Mouse (Mus musculus) layer of hippocampus, adult 9-11 months (tissue): ENCODE results near the gene Ccdc187.

ENCODE experiments used
- DNase-seq: peaks from one replicate; pipeline ENCODE4 v3.0.0; 2022

Ccdc187 gene

DNA sequence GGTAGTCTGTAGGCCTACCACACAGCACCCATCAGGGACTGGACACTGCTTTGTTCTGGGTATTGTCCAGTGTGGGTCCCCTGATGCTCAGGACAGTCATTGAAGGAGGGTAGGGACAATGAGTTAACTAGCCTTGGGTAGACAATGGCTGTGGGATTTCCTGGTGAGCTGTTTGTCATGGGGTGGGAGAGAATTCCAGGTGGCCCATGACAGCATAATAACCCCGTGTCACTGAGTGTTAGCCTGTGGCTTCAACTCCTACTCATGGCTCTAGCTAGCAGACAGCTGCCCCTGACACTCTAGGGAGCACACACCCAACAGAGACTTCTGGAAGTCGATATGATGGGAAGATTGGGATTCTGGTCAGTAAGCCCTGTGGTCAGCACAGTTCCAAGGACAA, at the start of gene Ccdc187:
Gene Ccdc187 (minus strand): TSS at position 101 of the 400 bp plus-strand sequence.
- no peak for DNase-seq

DNA sequence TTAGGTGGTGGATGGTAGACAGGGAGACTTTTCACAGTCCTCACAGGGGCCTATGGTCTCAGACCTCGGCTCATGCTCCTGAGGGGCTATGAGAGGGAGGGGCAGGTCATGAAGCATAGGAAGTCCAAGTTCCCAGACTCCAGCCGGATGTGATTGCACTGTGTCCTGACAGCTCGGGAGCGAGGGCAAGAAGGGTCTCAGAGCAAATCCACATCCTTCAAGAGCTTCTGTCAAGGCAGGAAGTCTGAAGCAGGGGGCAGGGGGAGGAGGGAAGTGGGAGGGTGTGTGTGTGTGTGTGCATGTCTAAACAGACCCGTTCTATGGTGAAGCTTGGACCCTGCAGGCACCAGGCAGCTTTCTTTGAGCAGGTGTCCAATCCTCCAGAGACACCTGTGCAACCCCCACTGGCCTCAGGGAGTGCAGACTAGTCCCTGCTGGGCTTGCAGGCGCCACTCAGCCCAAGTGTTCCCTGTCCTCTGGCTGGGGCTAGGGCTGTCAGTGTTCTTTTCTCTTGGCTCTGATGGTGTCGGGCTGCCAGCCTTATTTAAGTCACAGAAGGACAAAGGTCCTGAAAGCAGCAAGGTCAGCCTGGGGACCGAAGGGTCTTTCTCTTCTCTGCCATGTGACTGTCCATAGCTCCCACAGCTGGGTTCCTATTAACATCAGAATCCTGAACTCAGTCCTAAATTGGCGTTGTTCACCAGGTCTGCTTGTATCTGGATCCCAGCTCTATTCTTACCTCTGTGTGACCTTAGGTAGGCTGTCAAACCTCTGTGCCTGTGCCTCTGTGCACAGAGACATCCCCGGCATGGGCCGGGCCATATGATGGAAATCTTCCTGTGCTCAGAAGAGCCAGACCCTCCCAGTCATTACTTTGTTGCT, 48.5 kb upstream of the Ccdc187 start:
- no peak for DNase-seq

- peak; percentile 82 for DNase-seq
Observed at GRCm38 (mm10) chr2:26342044-26342443, 47.7 kb upstream of the Ccdc187 start.

DNA sequence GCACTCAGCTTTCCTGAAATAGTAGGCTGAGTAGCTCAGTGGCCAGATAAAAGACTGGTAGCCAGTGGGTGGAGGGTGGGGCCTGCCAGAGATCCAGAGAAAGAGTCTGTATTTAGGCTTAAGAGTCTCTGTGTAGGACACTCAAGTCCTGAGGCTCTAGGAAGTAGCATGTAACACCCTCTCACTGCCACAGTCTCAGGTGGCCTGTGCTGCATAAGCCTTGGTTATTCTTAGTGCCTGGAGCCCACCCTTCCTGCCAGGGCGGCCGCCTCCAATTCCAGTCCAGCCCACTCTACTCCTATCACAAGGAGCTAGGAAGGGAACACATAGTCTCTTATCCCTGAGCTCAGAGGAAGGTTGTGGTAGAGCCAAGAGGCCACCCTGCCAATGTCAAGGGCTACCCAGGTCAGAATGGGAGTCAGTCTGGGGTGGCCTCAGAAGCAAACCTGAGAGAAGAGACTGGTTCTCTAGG, 47.2 kb upstream of the Ccdc187 start:
- no peak for DNase-seq

GRCm38 (mm10) chr2:26339204-26339551, 44.8 kb upstream of the Ccdc187 start:
- DNase-seq: no peak

- DNase-seq: no peak
Observed at GRCm38 (mm10) chr2:26338302-26339203, 44.2 kb upstream of the Ccdc187 start.

GRCm38 (mm10) chr2:26330702-26331101, 36.3 kb upstream of the Ccdc187 start:
- peak; percentile 67 for DNase-seq

GRCm38 (mm10) chr2:26330056-26330468, 35.7 kb upstream of the Ccdc187 start:
- no peak for DNase-seq

GRCm38 (mm10) chr2:26329402-26329801, 35.0 kb upstream of the Ccdc187 start:
- DNase-seq: peak; percentile 85

GRCm38 (mm10) chr2:26327852-26328251, 33.5 kb upstream of the Ccdc187 start:
- no peak for DNase-seq

GRCm38 (mm10) chr2:26325386-26326181, 31.2 kb upstream of the Ccdc187 start:
- DNase-seq: no peak

- peak; percentile 77 for DNase-seq
Observed at GRCm38 (mm10) chr2:26324917-26325316, 30.6 kb upstream of the Ccdc187 start.

DNA sequence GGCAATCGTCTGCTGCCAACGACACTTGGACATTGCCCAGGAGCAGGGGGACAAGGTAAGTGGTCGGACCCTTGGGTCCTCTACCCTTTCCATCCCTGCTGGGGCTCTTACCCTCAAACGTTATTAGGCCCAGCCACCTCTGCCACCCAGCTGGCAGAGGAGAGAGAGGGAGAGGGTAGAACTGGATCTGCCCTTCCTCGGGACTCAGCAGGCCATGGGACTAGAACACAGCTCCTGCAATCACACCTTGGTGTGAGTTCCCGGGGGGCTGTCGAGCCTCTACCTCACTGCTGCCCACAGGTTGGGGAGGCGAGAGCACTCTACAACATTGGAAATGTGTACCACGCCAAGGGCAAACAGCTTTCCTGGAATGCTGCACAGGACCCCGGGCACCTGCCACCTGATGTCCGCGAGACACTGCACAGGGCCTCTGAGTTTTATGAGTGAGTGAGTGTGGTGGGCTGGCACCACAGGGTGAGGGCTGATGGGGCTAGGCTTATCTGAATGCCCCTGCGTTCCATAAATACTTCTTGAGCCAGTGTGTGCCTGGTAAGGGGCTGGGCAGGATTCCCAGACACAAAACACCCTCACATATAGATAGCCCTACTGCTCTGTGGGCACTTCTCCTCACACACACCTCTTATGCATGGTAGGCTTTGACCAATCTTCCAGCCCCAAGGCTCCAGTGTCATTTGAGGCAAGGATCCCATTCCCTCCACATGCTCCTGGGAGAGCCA, 29.4 kb upstream of the Ccdc187 start:
- no peak for DNase-seq

- DNase-seq: no peak
Observed at GRCm38 (mm10) chr2:26320245-26321185, 26.2 kb upstream of the Ccdc187 start.

GRCm38 (mm10) chr2:26319519-26320244, 25.3 kb upstream of the Ccdc187 start:
- DNase-seq: no peak

- no peak for DNase-seq
Observed at GRCm38 (mm10) chr2:26319109-26319508, 24.8 kb upstream of the Ccdc187 start.

GRCm38 (mm10) chr2:26317991-26318672, 23.8 kb upstream of the Ccdc187 start:
- no peak for DNase-seq

DNA sequence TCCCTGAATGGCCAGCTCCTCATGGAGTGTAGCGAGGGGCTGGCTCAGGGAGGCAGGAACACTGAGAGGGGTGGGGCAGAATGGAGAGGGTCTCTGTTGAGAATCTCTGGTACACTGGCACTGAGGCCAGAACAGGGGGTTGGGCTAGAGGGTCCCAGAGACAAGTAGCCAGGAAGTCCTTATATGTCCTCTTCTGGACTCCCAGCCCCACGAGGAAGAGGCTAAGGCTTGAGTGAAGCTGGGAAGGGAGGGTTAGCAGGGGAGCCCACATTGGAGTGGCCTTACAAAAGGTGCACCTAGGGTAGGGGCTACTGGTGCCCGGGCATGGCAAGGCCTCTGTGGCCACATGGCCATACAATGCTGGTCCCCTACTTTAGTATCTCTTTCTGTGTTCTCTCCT, 23.0 kb upstream of the Ccdc187 start:
- DNase-seq: no peak

- DNase-seq: no peak
Observed at GRCm38 (mm10) chr2:26316576-26317246, 22.4 kb upstream of the Ccdc187 start.
